Mouse (Mus musculus) kidney, adult 2 months (tissue): ENCODE measurements around the gene Creb5.

Experiments used
- CTCF ChIP-seq: fragments of 200-500 bp; conservative IDR thresholded peaks from 2 replicates; pipeline ENCODE4 v1.5.1; 2011; ENCODE audit warnings: low read depth, mild to moderate bottlenecking, control low read depth, low read length, moderate library complexity, mixed read lengths; ENCODE audit not compliant: insufficient read depth, insufficient read length
- POLR2A ChIP-seq: fragments of 200-500 bp; IDR thresholded peaks from one replicate; pipeline ENCODE4 v1.6.1; 2011; ENCODE audit warnings: low read depth, low read length, control low read depth

GRCm38 (mm10) chr6:53649782-53650181 is 362.7 kb downstream of the Creb5 start:
- TF ChIP-seq CTCF (no peak), POLR2A (no peak)
